Mouse (Mus musculus): ENCODE measurements around the gene Pskh1. TPM values are rescaled to one million over a fixed set of nuclear protein-coding genes. Genes with fewer than 3 reads are reported as not detected.
A peak's percentile ranks its signal among the peaks of the same experiment; 100 is the strongest.

The Pskh1 gene
- polyA plus RNA-seq, 1 experiment = 24.3 TPM

GRCm38 (mm10) chr8:105854715-105855216 lies 45.5 kb upstream of the Pskh1 start, which contains the start of gene Thap11:
Thap11 (plus strand) TSS chr8:105855132.
- H3K36me3 ChIP-seq (ENCODE audit: control insufficient read depth, insufficient read depth, low read length) = no peaks in the 10 kb centered on the region
- peak; percentile 87 to 94 for DNase-seq (ENCODE audit: low read depth in 1 of 2, low spot score in 2 of 2)
- peak within 1 kb of the TSS; percentile 88 for H3K27ac ChIP-seq (ENCODE audit: insufficient read depth, low read length)
- WGBS = under 1% methylated on average over 43 of the region's 43 CpGs
- H3K4me3 ChIP-seq (ENCODE audit: extremely low read depth, insufficient read depth, insufficient read length) = peak within 1 kb of the TSS; percentile 95
- peak; percentile 91 for TF ChIP-seq CTCF (IDR thresholded peaks at IDR 0.05; ENCODE audit: extremely low read depth, insufficient read depth, insufficient read length, insufficient replicate concordance)
- peak; percentile 29; the same call in 1 of the 2 replicates for TF ChIP-seq POLR2A (IDR thresholded peaks at IDR 0.05; ENCODE audit: low read depth, low read length)
- no peaks in the 10 kb centered on the region for H3K27me3 ChIP-seq (ENCODE audit: control insufficient read depth, insufficient read depth, low read length)
- H3K4me1 ChIP-seq (ENCODE audit: control insufficient read depth, insufficient read depth, insufficient read length) = peaks cover 9% of the 10 kb centered on the region; the same call in 1 of the 2 replicates

- TF ChIP-seq POLR2A (IDR thresholded peaks at IDR 0.05; ENCODE audit: low read depth, low read length) (no peak), CTCF (IDR thresholded peaks at IDR 0.05; ENCODE audit: extremely low read depth, insufficient read depth, insufficient read length, insufficient replicate concordance) (no peak)
- Histone ChIP-seq H3K4me3 (ENCODE audit: extremely low read depth, insufficient read depth, insufficient read length) (peak overlapping the region; percentile 95), H3K36me3 (ENCODE audit: control insufficient read depth, insufficient read depth, low read length) (no peaks in the 10 kb centered on the region), H3K27me3 (ENCODE audit: control insufficient read depth, insufficient read depth, low read length) (no peaks in the 10 kb centered on the region), H3K27ac (ENCODE audit: insufficient read depth, low read length) (peak overlapping the region; percentile 42), H3K4me1 (ENCODE audit: control insufficient read depth, insufficient read depth, insufficient read length) (peaks cover 9% of the 10 kb centered on the region; the same call in 1 of the 2 replicates)
- WGBS = under 1% methylated on average over 71 of the region's 71 CpGs
- DNase-seq (ENCODE audit: low read depth in 1 of 2, low spot score in 2 of 2) = peak in 1 of 2 experiments; percentile 19
Measured at GRCm38 (mm10) chr8:105855248-105856167, 44.7 kb upstream of the Pskh1 start.

- Histone ChIP-seq H3K27me3 (ENCODE audit: control insufficient read depth, insufficient read depth, low read length) (no peaks in the 10 kb centered on the region), H3K4me1 (ENCODE audit: control insufficient read depth, insufficient read depth, insufficient read length) (peaks cover 12% of the 10 kb centered on the region), H3K27ac (ENCODE audit: insufficient read depth, low read length) (no peak overlapping the region), H3K36me3 (ENCODE audit: control insufficient read depth, insufficient read depth, low read length) (no peaks in the 10 kb centered on the region), H3K4me3 (ENCODE audit: extremely low read depth, insufficient read depth, insufficient read length) (peak overlapping the region; percentile 95)
- DNase-seq (ENCODE audit: low read depth in 1 of 2, low spot score in 2 of 2) = no peak
- TF ChIP-seq CTCF (IDR thresholded peaks at IDR 0.05; ENCODE audit: extremely low read depth, insufficient read depth, insufficient read length, insufficient replicate concordance) = no peak
- no peak for TF ChIP-seq POLR2A (IDR thresholded peaks at IDR 0.05; ENCODE audit: low read depth, low read length)
- 34% methylated on average over 15 of the region's 15 CpGs for WGBS
Measured at GRCm38 (mm10) chr8:105856168-105856835, 43.9 kb upstream of the Pskh1 start.

- Histone ChIP-seq H3K27ac (ENCODE audit: insufficient read depth, low read length) (no peak overlapping the region), H3K36me3 (ENCODE audit: control insufficient read depth, insufficient read depth, low read length) (no peaks in the 10 kb centered on the region), H3K4me1 (ENCODE audit: control insufficient read depth, insufficient read depth, insufficient read length) (peaks cover 14% of the 10 kb centered on the region), H3K4me3 (ENCODE audit: extremely low read depth, insufficient read depth, insufficient read length) (no peak overlapping the region), H3K27me3 (ENCODE audit: control insufficient read depth, insufficient read depth, low read length) (no peaks in the 10 kb centered on the region)
- WGBS = 73% methylated on average over 5 of the region's 5 CpGs
- DNase-seq (ENCODE audit: low read depth in 1 of 2, low spot score in 2 of 2) = no peak
- no peak for TF ChIP-seq CTCF (IDR thresholded peaks at IDR 0.05; ENCODE audit: extremely low read depth, insufficient read depth, insufficient read length, insufficient replicate concordance)
- TF ChIP-seq POLR2A (IDR thresholded peaks at IDR 0.05; ENCODE audit: low read depth, low read length) = no peak
Measured at GRCm38 (mm10) chr8:105858495-105858894, 41.7 kb upstream of the Pskh1 start.

GRCm38 (mm10) chr8:105859314-105859713 lies 40.9 kb upstream of the Pskh1 start:
- no peak overlapping the region for H3K4me3 ChIP-seq (ENCODE audit: extremely low read depth, insufficient read depth, insufficient read length)
- 49% methylated on average over 5 of the region's 5 CpGs for WGBS
- H3K27me3 ChIP-seq (ENCODE audit: control insufficient read depth, insufficient read depth, low read length) = no peaks in the 10 kb centered on the region
- peaks cover 14% of the 10 kb centered on the region for H3K4me1 ChIP-seq (ENCODE audit: control insufficient read depth, insufficient read depth, insufficient read length)
- TF ChIP-seq POLR2A (IDR thresholded peaks at IDR 0.05; ENCODE audit: low read depth, low read length) (no peak), CTCF (IDR thresholded peaks at IDR 0.05; ENCODE audit: extremely low read depth, insufficient read depth, insufficient read length, insufficient replicate concordance) (no peak)
- 0 out of 2 replicates have a peak overlapping the region, but pooled peaks have one; percentile 9 for H3K27ac ChIP-seq (ENCODE audit: insufficient read depth, low read length)
- no peaks in the 10 kb centered on the region for H3K36me3 ChIP-seq (ENCODE audit: control insufficient read depth, insufficient read depth, low read length)
- DNase-seq (ENCODE audit: low read depth in 1 of 2, low spot score in 2 of 2) = no peak

GRCm38 (mm10) chr8:105860143-105860981 lies 39.9 kb upstream of the Pskh1 start, which contains the start of gene Nutf2:
Nutf2 (plus strand) TSS chr8:105860580.
- Histone ChIP-seq H3K36me3 (ENCODE audit: control insufficient read depth, insufficient read depth, low read length) (no peaks in the 10 kb centered on the region), H3K4me3 (ENCODE audit: extremely low read depth, insufficient read depth, insufficient read length) (peak within 1 kb of the TSS; percentile 73), H3K27ac (ENCODE audit: insufficient read depth, low read length) (peak within 1 kb of the TSS; percentile 75), H3K27me3 (ENCODE audit: control insufficient read depth, insufficient read depth, low read length) (no peaks in the 10 kb centered on the region), H3K4me1 (ENCODE audit: control insufficient read depth, insufficient read depth, insufficient read length) (peaks cover 14% of the 10 kb centered on the region)
- WGBS = under 1% methylated on average over 57 of the region's 59 CpGs
- DNase-seq (ENCODE audit: low read depth in 1 of 2, low spot score in 2 of 2) = peak; percentile 84 to 87
- TF ChIP-seq CTCF (IDR thresholded peaks at IDR 0.05; ENCODE audit: extremely low read depth, insufficient read depth, insufficient read length, insufficient replicate concordance) = no peak
- TF ChIP-seq POLR2A (IDR thresholded peaks at IDR 0.05; ENCODE audit: low read depth, low read length) = peak; percentile 14; the same call in 1 of the 2 replicates
